Mouse (Mus musculus) cerebellum, adult 11-12 months (tissue): ENCODE measurements around the gene Lgr5.

Source experiments
- DNase-seq: peaks from one replicate; pipeline ENCODE4 v3.0.0; 2022

The Lgr5 gene

DNA sequence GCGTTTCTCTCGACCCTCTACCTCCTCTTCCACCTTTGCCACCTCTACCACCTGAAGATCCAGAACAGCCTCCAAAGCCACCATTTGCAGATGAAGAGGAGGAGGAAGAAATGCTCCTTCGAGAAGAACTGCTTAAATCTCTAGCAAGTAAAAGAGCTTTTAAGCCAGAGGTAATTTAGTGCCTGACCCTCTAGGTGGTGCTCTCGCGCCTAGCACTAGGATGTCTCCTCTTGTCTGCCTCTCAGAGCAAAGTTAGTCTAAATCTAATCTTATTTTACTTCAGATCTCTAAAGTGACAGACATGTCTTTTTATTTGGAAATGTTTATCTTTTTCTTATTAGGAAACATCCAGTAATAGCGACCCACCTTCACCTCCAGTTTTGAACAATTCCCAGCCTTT is 181.2 kb downstream of the Lgr5 start:
- peak; percentile 16 for DNase-seq
